Mouse (Mus musculus) cerebellum, postnatal 4 days (tissue): ENCODE measurements around the gene Hrasls.

Experiments
- DNase-seq, 2 experiments: peaks; one replicate each; pipeline ENCODE4 v3.0.0; 2022; ENCODE audit warnings: low spot score in 2 of 2, mixed read lengths in 1 of 2

The Hrasls gene

GRCm38 (mm10) chr16:29209605-29210411, at the start of gene Hrasls:
Gene Hrasls, plus strand, starts transcription at chr16:29209695.
- DNase-seq: peak; percentile 40 to 51

- no peak for DNase-seq
These were observed 47.2 kb upstream of the Hrasls start for GRCm38 (mm10) chr16:29162271-29162670.

DNA sequence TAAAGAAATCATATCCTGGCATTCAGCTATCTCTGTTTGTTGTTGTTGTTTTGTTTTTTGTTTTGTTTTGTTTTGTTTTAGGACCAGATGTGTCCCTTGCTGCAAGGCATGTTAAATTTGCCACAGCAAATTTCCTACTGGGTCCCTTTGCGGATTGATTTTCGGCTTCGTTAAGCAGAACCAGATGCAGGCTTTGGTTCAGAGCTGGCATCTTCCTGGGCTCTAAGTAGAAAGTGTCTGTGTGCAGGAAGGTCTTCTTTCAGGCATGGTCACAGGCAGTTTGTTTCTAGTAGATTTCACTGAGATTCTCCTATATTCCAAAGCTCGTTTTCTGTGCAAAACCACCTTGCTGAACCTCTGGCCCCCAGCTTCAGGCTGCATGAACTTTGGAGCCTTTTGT, 42.4 kb upstream of the Hrasls start:
- DNase-seq: no peak

- no peak for DNase-seq
These were observed 37.8 kb upstream of the Hrasls start for GRCm38 (mm10) chr16:29171741-29172140.

GRCm38 (mm10) chr16:29173201-29173600, 36.3 kb upstream of the Hrasls start:
- no peak for DNase-seq

- DNase-seq: no peak
These were observed 34.6 kb upstream of the Hrasls start for GRCm38 (mm10) chr16:29174831-29175350.

DNA sequence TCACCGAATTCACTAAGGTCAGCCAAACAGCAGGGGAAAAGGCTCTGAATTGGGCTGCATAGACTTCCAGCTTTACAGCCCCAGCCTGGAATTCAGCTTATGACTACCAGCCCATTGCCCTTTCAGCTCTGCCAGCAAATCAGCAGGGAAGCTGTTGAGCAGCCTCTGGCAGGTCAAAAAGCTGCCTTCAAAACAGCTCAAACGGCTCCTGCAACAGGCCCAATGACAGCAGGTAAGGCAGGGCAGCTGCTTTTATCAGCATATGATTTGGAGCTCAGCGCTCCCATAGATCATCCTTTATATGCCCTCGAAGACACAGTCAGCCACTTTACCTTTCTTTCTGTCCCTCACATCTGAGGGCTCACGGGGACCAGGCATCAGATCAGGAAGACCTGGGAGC, 16.6 kb upstream of the Hrasls start:
- peak in 1 of 2 experiments; percentile 31 for DNase-seq

- peak in 1 of 2 experiments; percentile 28 for DNase-seq
These were observed 15.5 kb upstream of the Hrasls start for GRCm38 (mm10) chr16:29193981-29194380.

DNA sequence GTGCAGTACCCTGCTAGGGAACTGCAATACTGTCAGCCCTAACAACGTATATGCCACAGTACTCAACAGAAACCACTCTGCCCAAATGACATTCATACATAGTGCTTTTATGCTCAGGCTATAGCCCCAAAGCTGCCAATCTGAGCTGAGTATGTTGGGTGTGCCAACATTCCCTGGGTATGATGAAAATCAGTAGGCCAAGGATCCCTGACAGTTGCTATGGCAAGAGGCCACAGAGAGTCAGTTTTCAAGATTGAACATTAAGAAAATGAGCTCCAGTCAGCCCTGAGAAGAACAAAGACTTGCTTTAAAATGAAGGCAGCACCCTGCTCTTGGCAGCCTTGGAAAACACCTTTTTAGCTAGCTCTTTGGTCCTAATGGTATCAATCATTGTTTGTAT, 14.3 kb upstream of the Hrasls start:
- DNase-seq: no peak

DNA sequence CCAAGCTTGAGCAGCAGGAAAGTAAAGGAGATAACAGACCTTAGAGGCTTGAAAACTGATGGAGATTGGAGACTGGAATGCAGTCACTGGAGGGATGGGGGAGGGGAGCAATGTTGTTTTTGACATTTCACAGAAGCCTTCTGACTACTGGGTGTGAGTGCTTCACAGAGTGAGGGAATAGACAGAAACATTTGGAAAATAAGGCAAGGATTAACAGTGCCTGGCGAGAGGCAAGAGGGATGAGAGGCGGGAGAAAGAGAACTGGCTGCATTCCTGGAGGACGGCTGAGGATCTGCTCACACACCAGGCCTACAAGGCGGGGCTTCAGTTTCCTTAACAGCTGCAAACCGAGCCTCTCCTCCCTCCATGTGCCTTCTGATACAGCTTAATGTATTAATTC, 11.0 kb upstream of the Hrasls start:
- no peak for DNase-seq

GRCm38 (mm10) chr16:29201146-29201545, 8.3 kb upstream of the Hrasls start:
- no peak for DNase-seq

DNA sequence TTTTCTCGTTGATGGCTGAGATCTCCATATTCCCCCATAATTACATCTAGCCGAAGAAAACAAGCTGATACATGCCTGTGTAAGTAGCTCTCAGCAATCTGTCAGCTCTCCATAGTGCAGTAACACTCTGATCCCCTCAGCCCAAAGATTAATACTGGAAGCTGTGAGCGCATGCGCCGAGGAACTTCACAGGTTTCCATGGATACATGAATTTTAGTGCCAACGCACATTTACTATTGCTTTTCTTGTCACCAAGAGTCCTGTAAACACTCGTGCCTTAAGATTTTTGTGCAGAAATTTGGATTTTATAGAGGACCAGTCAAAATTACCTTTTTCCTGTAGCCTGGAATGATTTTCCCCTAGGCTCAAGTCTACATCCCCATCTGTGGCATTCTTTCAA, 4.6 kb upstream of the Hrasls start:
- DNase-seq: no peak

GRCm38 (mm10) chr16:29205581-29205980, 3.9 kb upstream of the Hrasls start:
- DNase-seq: no peak

- no peak for DNase-seq
These were observed 654 bp upstream of the Hrasls start for GRCm38 (mm10) chr16:29208841-29209240.

GRCm38 (mm10) chr16:29216395-29217295, 7.2 kb downstream of the Hrasls start:
- DNase-seq: peak in 1 of 2 experiments; percentile 25

GRCm38 (mm10) chr16:29235951-29236350, 26.5 kb downstream of the Hrasls start:
- DNase-seq: peak in 1 of 2 experiments; percentile 4

- no peak for DNase-seq
These were observed 44.8 kb downstream of the Hrasls start for GRCm38 (mm10) chr16:29254325-29254724.
